Mouse (Mus musculus): ENCODE results near the gene Akap13.

The Akap13 gene

DNA sequence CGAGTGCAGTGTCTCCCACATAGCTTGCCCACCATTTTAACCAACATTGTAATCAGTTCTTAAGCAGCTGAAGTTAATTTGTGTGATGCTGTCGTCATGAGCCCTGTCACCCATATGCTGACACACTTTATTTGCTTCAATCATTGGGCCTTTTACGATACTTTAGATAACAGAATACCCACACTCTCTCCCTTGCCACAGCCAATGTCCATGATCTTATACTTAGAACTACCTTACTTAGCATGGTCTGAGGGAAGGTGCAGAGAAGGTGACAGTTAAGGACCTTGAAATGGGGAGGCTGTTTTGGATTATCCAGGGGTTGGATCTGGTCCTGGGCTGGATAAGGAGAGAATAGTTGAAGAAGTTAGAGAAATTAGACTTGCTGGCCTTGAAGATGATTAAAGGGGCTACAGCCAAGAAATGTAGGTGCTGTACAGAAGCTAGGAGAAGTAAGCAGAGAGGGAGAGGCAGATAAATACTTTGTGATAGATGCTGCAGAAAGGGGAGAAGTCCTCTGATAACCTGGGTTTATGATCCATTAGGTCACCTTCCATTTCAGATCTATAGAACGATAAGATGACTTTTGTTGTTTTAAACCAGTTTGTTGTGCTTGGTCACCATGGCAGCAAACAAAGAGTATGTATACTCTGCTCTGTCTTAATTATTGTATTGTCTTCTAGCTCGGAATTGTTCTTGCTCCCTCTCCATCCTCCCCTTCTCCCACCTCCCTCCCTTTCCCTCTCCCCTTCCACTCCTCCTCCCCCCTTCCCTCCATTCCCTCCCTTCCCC lies 53.9 kb downstream of the Akap13 start:
- CTCF ChIA-PET: interaction anchor here (0.5 kb wide), 1 partner anchor 111 kb away, joined by 5 read pairs; no protein-coding TSS in a partner anchor

DNA sequence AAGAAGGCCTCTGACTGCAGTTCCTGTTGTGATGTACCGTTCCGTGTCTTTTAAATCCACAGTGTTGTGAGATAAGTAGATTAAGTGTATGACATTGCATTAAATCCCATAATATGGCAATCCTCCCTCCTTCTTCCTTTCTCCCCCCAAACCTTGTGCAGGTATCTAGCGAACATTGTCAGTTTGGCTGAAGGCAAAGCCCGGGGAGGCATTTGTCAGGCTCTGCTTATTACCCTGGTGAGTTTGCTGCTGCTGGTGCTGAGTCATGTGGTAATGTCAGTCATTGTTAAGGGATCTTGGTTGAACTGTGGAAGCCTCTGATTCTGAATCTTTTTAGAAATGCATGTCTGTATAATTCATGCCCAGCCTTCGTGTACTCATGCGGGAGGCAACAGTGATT lies 60.1 kb downstream of the Akap13 start:
- CTCF ChIA-PET: no interaction called here

DNA sequence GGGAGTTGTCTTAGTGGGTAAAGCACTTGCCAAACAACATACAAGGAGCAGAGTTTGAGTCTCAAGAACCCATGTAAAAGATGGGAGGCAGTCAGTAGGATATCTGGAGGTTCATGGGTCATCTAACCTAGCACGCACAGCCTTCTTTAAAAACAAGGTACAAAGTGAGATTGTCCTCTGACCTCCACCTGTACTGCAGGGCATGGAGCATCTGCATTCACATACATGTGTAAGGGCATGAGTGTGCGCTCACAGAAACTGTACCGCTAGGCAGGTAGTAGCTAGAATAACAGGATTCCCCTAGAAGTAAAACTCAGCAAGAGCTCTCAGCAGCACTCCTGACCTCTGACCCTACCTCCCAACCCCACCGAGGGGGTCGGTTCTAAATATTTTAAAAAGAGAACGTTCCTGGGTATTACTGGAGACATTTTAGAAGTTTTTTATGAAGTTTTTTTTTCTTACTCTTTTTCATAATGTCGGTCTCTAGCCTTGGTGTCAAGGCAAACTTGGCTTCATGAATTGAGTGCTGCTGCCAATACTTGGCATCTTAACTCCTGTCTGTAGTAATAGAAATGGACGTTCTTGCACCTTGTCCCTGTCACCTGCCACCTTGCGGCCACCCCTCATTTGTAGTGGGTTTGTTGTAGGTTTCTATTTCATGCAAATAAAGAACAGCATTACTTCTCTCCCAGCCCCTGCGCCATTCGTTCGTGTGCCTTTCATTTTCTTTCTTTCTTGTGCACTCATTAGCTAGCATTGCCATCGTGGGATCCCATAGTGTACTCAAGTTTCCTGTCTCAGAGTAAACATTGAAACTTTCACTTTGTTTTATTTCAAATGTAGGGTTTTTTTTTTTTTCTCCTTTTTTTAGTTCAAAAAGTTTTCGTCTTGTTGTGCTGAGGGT lies 61.6 kb downstream of the Akap13 start:
- CTCF ChIA-PET: interaction anchor here (0.5 kb wide), 1 partner anchor 43 kb away, joined by 4 read pairs; no protein-coding TSS in a partner anchor

GRCm38 (mm10) chr7:75520531-75520930 lies 65.2 kb downstream of the Akap13 start:
- CTCF ChIA-PET: no interaction called here

GRCm38 (mm10) chr7:75521199-75521598 lies 65.9 kb downstream of the Akap13 start:
- CTCF ChIA-PET: interaction anchor here (0.8 kb wide), 1 partner anchor 99 kb away, joined by 8 read pairs; no protein-coding TSS in a partner anchor

GRCm38 (mm10) chr7:75522226-75522625 lies 66.9 kb downstream of the Akap13 start:
- CTCF ChIA-PET: no interaction called here

DNA sequence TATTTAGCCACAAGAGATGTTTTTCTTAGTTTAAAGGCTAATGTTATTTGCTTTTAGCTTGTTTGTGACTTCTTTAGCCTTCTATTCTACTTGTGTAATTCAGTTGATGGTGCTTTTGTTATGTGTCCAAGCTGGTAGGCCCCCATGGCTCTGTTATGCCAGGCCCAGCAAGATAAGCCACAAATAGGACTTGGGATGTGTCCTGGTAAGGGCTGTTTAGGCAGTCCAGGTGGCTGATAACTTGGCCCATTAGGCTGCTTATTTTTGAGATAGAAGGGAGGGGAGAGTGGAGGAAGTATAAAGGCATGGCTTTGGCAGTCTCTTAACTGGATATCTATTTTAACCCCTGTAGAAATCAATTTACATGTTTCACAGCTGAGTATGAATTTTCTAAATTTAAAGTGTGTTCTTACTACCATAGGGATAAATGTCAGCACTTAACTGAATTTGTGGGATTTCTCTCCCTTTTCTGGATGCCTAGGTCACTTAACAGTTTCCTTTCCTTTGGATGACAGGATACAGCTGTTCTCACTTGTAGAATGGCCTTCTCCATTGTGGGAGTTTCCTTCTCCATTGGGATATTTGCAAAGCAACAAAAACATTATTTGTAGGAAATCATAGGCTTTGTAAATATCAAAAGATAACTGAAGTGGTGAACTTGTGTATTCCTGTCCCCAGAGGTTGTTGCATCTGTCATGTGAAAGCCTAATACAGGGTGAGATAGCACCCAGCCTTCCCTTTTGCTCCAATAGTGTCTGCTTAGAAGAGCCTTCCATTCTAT lies 69.6 kb downstream of the Akap13 start:
- CTCF ChIA-PET: no interaction called here

DNA sequence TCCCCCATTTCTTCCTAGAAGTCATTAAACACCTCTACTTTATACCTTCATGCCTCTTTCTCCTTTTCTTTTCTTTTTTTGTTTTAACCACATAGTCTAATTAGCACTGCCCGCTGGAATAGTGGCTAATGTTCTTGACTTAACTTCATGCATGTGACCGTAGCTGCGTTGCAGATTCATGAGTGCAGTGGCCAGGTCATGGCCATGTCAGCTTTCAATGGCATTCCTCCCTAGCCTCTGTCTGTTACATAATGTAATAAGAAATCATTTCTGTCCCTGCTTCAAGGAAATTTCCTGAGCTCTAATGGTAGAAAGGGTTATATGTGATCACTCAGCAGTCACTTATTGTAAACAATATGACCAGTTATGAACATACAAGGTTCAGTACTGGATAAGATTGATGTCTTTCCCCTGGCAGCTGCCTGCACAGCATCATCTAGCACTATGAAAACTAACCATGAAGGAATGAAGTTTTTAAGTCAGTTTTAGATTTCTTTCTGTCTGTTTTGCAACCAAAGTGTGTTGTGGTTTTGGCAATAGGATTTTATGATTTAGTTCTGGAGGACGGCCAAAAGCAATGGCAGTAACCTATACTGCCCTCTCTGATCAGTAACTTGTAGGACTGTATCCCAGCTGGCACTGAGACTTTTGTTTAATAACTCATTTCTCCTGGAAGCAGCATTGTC lies 70.5 kb downstream of the Akap13 start:
- CTCF ChIA-PET: no interaction called here

DNA sequence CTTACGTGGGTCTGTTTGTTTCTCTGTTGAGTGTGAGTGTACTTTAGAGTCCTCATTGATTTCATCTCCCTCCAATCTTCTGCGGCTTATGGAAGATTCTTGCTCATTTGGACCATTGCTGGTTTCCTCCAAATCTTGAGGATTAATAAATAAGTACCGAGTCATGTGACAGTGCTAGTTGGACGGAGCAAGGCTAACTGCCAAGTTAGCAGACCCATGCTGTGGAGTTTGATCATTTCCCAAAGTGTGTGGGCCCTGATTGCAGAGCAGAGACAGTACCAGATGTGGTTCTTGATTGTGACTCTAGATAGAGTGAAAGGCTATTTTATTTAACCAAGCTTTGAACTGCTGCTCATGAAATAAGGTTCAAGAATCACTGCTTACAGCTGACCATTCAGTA lies 73.4 kb downstream of the Akap13 start:
- CTCF ChIA-PET: interaction anchor here (0.8 kb wide), 1 partner anchor 33 kb away, joined by 3 read pairs; no protein-coding TSS in a partner anchor

DNA sequence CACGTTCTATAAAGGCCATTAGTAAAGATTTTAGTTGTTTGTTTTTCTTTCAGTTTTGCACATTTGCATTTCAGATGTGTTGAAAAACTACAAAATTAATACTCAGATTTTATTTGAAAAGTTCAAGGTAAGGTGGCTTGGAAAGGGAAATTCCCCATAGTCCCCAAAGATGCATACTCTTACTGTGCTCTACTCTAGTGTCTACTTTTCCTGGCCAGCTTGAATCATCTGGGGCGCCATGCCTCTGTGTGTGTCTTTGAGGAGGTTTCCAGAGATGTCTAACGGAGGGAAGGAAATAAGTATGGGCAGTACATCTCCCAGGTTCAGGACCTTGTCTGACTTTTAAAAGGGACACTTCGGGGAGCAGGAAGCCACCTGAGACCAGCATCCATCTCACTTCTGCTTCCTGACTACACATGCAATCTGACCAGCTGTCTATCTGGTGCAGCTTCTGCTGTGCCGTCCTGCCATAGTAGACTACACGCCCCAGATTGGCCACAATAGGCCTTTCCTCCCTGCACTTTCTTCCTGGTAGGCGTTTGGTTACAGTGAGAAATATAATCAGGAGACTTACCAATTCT lies 74.6 kb downstream of the Akap13 start:
- CTCF ChIA-PET: interaction anchor here (0.8 kb wide), 1 partner anchor 34 kb away, joined by 3 read pairs; no protein-coding TSS in a partner anchor

DNA sequence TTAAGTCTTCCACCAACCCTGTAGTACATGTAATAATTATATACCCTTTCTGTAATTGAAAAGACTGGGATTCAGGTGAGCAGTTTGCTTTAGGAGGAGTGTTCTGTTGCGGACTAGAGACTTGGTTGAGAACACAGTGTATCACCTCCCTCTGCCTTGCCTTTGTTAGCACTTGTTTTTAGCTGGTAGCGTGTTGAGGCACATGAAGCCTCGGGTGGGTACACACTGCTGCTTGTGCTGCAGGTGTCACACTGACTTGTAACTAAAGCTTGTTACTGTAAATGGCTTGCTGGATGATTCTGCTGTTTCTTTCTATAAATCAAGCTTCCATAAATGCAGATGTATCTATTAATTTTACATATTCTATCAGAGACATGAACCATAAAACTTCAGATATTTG lies 75.3 kb downstream of the Akap13 start:
- CTCF ChIA-PET: no interaction called here

DNA sequence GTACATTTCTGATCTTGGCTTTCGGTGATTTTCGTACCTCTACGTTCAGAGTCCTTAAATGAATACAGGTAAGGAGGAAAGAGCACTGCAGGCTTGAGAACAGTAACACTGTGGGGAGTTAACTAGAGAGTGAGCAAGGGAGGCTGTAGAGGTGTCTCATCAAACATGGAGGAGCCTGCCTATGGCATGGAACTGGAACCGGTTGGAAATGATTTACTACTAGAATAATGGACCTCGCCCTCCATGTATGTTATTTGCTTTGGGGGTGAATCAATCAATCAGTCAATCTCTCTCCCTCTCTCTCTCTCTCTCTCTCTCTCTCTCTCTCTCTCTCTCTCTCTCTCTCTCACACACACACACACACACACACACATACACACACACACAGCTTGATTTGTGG lies 77.7 kb downstream of the Akap13 start:
- CTCF ChIA-PET: no interaction called here

DNA sequence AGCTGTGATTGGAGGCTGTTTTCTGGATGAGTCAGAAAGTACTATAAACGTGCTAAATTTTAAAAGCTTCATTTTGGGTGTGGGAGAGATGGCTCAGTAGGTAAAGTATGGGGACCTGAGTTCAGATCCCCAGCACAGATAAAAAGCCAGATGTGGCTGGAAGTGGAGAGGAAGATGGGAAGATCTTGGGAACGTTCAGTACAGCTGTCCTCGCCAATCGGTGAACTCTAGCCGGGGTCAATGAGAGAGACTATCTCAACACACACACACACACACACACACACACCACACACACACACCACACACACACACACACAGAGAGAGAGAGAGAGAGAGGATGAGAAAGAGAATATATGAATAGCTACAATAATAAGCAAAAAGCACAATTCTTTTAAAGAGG lies 81.0 kb downstream of the Akap13 start:
- CTCF ChIA-PET: interaction anchor here (0.6 kb wide), 1 partner anchor 97 kb away, joined by 5 read pairs; no protein-coding TSS in a partner anchor

DNA sequence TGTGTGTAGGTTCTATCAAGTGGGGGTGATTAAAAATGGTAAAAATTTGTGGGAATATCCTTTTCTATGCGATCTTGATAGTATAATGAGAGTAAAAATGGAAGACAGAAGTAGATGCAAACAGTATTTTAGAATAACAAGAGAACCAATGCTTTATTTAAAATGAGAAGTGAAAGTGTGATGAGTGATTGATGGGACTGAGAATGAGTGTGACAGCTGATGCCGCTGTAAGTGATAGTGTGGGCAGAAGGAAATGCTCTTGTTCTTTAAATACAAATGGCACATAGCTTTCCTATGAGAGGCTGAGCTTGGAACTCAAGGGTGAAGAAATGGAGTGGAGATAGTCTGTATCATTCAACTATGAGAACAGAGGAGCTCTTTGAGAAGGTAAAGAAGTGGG lies 82.2 kb downstream of the Akap13 start:
- CTCF ChIA-PET: no interaction called here

DNA sequence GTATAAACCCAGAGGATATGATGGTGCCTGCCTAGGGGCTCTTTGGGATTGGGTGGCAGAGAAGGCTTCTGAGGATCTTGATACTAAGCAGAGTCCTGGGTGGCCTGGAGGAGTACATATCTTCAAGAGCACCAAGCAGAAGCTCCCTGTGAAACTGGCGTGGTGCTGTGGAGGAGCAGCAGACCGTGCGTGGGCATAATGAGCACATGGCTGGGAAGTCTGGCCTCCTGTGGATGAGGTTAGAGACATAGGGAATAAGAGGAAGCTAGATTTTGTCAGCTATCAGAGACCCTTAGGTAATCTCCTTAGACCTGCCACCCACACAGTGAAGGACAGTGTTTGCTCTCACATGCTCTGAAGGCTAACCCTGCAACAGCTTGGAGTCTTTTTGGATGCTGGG lies 83.2 kb downstream of the Akap13 start:
- CTCF ChIA-PET: no interaction called here

DNA sequence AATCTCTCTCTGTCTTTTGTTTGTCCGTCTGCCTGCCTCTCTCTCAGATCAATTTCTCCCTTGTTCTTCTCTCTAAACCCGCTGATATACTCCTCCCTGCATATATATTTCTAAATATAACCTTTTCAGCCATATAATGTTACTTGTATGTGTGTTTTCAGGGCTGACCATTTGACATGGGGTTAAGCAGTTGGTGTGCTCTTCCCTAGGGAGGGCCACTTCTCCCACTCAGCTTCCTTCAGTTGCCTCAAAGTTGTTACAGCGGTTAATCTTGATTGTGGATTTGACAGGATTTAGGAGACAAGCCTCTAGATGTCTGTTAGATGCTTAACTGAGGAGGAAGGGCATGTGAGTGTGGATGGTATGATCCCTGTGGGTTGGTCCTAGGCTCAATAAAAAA lies 83.8 kb downstream of the Akap13 start:
- CTCF ChIA-PET: interaction anchor here (0.7 kb wide), 1 partner anchor 1257 kb away, joined by 3 read pairs; no protein-coding TSS in a partner anchor

- CTCF ChIA-PET: interaction anchor here (0.6 to 0.7 kb wide), 2 partner anchors 120 to 122 kb away, joined by 5 to 7 read pairs; no protein-coding TSS in a partner anchor
These were observed 94.5 kb downstream of the Akap13 start for GRCm38 (mm10) chr7:75549856-75550255.

DNA sequence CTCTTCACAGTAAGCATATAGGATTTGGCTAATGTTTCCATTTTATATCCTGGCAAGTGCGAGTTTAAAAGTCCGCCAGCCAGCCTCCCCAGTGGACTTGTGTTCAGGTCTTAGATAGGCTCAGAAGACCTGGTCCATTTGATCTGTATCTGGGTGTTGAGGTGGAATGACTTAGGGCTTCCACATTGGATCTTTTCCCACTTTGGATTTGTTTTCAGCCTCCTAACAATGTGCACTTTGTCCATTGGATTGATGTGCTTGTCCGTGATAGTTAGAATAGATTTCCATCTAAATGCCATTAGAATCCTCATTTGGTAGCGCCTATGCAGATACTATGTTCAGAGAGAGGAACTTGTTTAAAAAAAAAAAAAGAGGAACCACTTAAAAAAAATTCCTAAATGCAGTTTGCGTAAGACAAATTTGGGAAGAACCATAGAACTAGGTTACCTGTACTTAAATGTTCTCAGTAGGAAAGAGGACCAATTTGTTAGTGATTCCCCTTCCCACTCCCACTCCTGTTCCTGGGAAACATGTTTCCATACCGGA lies 95.5 kb downstream of the Akap13 start:
- CTCF ChIA-PET: no interaction called here

GRCm38 (mm10) chr7:75553002-75553666 lies 97.8 kb downstream of the Akap13 start:
- CTCF ChIA-PET: interaction anchor here (0.6 to 1.0 kb wide), 2 partner anchors 9 to 106 kb away, joined by 6 to 13 read pairs; no protein-coding TSS in a partner anchor

GRCm38 (mm10) chr7:75553667-75554045 lies 98.3 kb downstream of the Akap13 start:
- CTCF ChIA-PET: interaction anchor here (0.6 to 1.0 kb wide), 2 partner anchors 96 to 105 kb away, joined by 3 to 13 read pairs; no protein-coding TSS in a partner anchor

Measured in spleen, embryonic (tissue).